Mouse (Mus musculus) heart, embryonic 10.5 days (tissue): ENCODE results near the gene Zbtb39. TPM values are rescaled to one million over a fixed set of nuclear protein-coding genes. Genes with fewer than 3 reads are reported as not detected.
A peak's percentile ranks its signal among the peaks of the same experiment; 100 is the strongest.

Source experiments
- DNase-seq: peaks from one replicate; pipeline ENCODE4 v3.0.0-alpha.2; 2017; ENCODE audit warnings: low spot score
- H3K27ac ChIP-seq: fragments of 300-500 bp; sonication (generic); 2 replicates; pipeline ENCODE4 v1.5.1; 2016; ENCODE audit warnings: mild to moderate bottlenecking
- H3K27me3 ChIP-seq: fragments of 300-500 bp; sonication (generic); 2 replicates; pipeline ENCODE4 v1.6.1; 2016; ENCODE audit warnings: mild to moderate bottlenecking; ENCODE audit not compliant: poor library complexity, insufficient read depth, severe bottlenecking
- H3K36me3 ChIP-seq: fragments of 300-500 bp; sonication (generic); 2 replicates; pipeline ENCODE4 v1.6.1; 2016; ENCODE audit warnings: mild to moderate bottlenecking, moderate library complexity
- H3K4me1 ChIP-seq: fragments of 300-500 bp; sonication (generic); 2 replicates; pipeline ENCODE4 v1.6.1; 2016; ENCODE audit warnings: mild to moderate bottlenecking
- H3K4me3 ChIP-seq: fragments of 300-500 bp; sonication (generic); 2 replicates; pipeline ENCODE4 v1.5.1; 2016; ENCODE audit warnings: mild to moderate bottlenecking, moderate library complexity
- H3K9me3 ChIP-seq: fragments of 300-500 bp; sonication (generic); 2 replicates; pipeline ENCODE4 v1.6.1; 2016; ENCODE audit warnings: mild to moderate bottlenecking, moderate library complexity
- WGBS: fragments of 180-500 bp; shearing (Covaris S2); methylation state at CpG from one replicate; pipeline ENCODE4 v1.1.7; 2016; 5-methylcytosine and 5-hydroxymethylcytosine counted together
- polyA plus RNA-seq: library from polyadenylated mRNA; unstranded; fragments of >200 nt; fragmentation: Nextera tagmentation; extraction: Ambion mirVana; gene quantifications from 2 replicates; pipeline ENCODE4 v1.2.1, GENCODE M21; 2016

Gene Zbtb39
- polyA plus RNA-seq: 2.4 and 4.9 TPM in 2 replicates

DNA sequence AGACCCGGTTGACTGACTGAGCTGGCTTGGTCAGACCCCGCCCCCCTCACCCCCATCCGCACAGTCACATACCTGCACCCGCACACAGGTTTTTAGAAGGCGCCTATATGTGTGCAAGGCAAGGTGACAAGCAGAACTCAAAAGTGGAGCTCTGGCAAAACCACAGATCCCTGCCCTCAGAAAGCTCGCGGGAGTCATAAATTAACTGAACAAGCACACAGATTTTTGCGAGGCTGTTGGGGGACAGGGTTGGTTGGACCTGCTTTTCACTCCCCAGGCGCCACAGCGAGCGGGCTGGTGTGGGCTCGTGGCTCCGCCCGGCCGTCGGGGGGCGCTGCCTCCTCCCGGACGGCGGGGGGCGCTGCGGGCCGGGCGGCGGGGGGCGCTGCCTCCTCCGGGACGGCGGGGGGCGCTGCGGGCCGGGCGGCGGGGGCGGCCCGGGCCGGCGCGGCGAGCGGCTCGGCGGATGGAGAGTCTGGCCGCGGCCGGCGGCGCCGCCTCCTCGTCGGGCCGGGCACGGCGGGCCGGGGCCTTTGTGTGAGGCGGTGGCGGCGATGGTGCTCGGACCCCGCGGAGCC is at the start of gene Zbtb39:
Gene Zbtb39, plus strand, starts transcription at position 456 of the 578 bp plus-strand sequence.
- H3K9me3 ChIP-seq: no peaks in the 10 kb centered on the region
- H3K27ac ChIP-seq: peak within 1 kb of the TSS; percentile 96
- DNase-seq: peak; percentile 89
- 3% methylated on average over 61 of the region's 61 CpGs for WGBS
- H3K27me3 ChIP-seq: no peaks in the 10 kb centered on the region
- H3K36me3 ChIP-seq: peaks cover 29% of the 10 kb centered on the region
- H3K4me3 ChIP-seq: peak within 1 kb of the TSS; percentile 99
- H3K4me1 ChIP-seq: peaks cover 25% of the 10 kb centered on the region

DNA sequence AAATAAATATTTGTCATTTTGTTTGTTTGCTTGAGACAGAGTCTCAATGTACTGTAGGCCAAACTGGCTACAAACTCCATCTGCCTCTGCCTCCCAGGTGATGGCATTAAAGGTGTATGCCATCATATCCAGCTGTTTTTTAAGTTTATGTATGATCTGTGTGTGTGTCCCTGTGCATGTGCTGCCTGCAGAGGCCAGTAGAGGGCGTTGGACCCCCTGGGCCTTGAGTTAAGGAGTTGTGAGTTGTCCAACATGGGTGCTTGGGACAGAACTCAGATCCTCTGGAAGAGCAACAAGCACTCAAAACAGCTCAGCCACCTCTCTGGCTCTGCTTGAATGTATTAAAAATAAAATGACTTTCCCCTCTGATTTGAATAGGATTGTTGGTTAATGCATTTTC is 48.3 kb upstream of the Zbtb39 start:
- H3K9me3 ChIP-seq: no peaks in the 10 kb centered on the region
- no peak overlapping the region for H3K4me3 ChIP-seq
- 28% methylated on average over 1 of the region's 1 CpGs for WGBS
- DNase-seq: no peak
- no peaks in the 10 kb centered on the region for H3K27me3 ChIP-seq
- no peaks in the 10 kb centered on the region for H3K4me1 ChIP-seq
- H3K27ac ChIP-seq: no peak overlapping the region
- H3K36me3 ChIP-seq: peaks cover 35% of the 10 kb centered on the region

DNA sequence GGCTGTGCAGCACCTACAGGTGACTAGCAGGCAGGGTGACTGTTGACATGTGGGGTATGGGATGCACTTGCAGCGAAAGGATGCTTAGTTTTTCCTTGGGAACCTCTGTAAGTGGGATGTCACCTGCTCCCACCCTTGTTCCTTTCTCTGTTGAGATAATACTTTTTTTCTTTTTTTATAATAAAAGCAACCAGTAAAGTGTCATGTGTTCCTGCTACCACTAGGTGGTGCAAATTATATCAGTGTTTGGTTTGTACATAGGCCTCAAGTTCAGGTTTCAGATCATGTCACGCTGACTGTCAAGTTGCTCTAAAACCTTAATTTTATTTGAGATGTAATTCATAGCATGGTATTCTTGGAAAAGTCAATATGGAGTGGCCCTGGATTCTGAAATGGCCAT is 44.7 kb upstream of the Zbtb39 start:
- 61% methylated on average over 2 of the region's 2 CpGs for WGBS
- H3K27me3 ChIP-seq: no peaks in the 10 kb centered on the region
- peaks cover 52% of the 10 kb centered on the region for H3K36me3 ChIP-seq
- H3K4me3 ChIP-seq: no peak overlapping the region
- H3K4me1 ChIP-seq: no peaks in the 10 kb centered on the region
- no peak for DNase-seq
- no peak overlapping the region for H3K27ac ChIP-seq
- no peaks in the 10 kb centered on the region for H3K9me3 ChIP-seq

DNA sequence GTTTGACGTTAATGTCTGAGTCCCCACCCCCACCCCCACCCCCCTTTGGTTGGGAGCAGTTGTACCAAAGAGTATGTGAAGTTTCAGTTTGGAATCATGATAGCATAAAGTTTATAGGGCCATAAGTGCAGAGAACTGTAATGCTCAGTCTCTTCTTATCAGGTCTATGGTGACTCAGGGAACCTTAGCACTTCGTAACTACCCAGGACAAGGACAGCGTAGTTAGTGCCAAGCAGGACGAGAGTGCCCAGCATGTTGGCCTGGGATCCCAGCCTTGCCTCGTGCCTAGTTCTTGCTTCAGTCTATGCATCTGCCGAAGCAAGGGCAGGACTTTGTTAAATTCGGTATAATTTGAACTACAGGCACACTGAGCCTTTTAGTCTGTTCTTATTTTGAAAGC is 43.6 kb upstream of the Zbtb39 start:
- no peaks in the 10 kb centered on the region for H3K4me1 ChIP-seq
- H3K27ac ChIP-seq: no peak overlapping the region
- peaks cover 47% of the 10 kb centered on the region for H3K36me3 ChIP-seq
- 90% methylated on average over 7 of the region's 7 CpGs for WGBS
- H3K9me3 ChIP-seq: no peaks in the 10 kb centered on the region
- H3K27me3 ChIP-seq: no peaks in the 10 kb centered on the region
- H3K4me3 ChIP-seq: no peak overlapping the region
- no peak for DNase-seq

DNA sequence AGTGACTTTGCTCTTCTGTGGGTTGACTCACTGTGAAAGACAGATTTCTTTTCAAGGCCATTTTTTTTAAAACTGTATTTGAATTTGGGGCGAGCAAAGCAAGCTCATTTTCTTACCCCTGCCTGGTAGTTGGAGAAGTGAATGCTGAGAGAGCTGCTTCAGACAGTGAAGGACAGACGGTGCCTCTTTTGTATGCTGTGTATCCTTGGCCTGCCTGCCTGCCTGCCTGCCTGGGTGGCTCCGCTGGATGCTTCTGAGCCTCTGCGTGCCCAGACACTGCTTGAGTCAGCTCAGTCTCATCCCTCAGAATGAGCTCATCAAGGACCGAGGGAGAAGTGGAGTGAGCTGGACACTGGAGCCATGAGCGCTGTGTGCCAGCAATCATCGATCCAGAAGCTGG is 40.4 kb upstream of the Zbtb39 start:
- Histone ChIP-seq H3K36me3 (peaks cover 31% of the 10 kb centered on the region; the same call in 1 of the 2 replicates), H3K4me1 (no peaks in the 10 kb centered on the region), H3K27me3 (no peaks in the 10 kb centered on the region), H3K4me3 (no peak overlapping the region), H3K27ac (no peak overlapping the region), H3K9me3 (no peaks in the 10 kb centered on the region)
- DNase-seq: no peak
- WGBS: 89% methylated on average over 7 of the region's 7 CpGs

DNA sequence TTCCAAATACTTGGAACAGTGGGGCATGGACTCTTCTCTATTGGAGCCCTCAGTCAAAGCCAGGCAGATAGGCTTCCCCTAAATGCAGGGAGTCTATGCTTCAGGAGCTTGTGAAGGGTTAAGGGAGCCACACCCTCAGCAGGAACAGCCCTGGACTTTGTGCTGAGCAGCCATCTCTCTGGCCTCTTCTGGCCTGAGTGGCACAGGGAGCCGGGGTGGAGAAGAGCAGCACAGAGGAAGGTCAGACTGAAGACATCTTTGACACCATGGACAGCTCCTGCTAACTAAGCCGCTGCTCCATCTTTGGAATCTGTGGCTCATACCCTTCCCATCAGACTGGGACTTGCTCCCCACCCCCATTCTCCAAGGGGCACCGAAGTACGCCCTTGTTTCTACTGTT is 36.0 kb upstream of the Zbtb39 start:
- Histone ChIP-seq H3K9me3 (no peaks in the 10 kb centered on the region), H3K27me3 (no peaks in the 10 kb centered on the region), H3K36me3 (peaks cover 9% of the 10 kb centered on the region; the same call in 1 of the 2 replicates), H3K27ac (no peak overlapping the region), H3K4me3 (no peak overlapping the region), H3K4me1 (peaks cover 17% of the 10 kb centered on the region; the same call in 1 of the 2 replicates)
- no peak for DNase-seq
- 28% methylated on average over 4 of the region's 4 CpGs for WGBS

DNA sequence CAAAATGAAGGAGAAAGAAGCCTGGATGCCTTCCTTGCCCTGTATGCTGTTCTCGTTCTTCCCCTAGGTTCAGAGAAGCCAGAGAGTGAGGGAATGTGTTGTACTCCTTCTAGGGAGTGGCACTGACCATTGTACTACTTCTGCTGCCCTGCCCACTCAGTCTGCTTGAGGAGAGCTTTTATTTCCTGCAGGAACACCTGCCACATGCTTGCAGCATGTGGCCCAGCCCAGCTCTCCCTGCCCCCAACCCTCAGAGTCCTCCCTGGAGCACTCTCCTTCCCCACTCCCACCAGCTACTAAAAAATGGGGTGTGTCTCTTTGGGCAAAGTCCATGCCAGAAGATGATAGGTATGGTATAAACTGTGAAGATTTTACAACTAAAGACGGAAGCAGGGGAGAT is 35.0 kb upstream of the Zbtb39 start:
- Histone ChIP-seq H3K27me3 (no peaks in the 10 kb centered on the region), H3K9me3 (no peaks in the 10 kb centered on the region), H3K4me1 (peaks cover 17% of the 10 kb centered on the region; the same call in 1 of the 2 replicates), H3K36me3 (peaks cover 5% of the 10 kb centered on the region; the same call in 1 of the 2 replicates), H3K4me3 (no peak overlapping the region), H3K27ac (no peak overlapping the region)
- whole genome bisulfite sequencing: 56% methylated on average over 2 of the region's 2 CpGs
- DNase-seq: no peak

DNA sequence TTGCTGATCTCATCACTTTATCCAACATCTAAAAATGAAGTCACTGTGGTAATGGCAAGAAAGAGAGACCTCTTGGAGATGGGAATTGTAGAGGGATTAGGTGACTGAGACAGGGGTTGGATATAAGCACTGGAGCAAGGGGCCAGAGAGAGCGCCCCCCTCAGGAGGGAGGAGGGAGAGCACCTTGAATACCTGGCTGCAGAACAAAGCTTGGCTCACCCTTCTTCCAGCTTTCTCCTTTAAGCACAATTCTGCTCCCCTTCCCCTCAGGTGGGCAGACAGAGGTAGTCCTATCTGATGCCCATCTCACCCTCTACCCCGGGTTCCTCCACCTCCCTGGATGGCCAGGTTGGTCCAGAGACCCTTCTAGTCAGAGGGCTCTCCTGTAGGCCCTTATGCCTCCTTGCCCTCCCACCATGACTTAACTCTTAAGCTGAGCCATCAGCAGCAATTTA is 34.5 kb upstream of the Zbtb39 start, which contains the start of gene Myo1a:
Gene Myo1a, plus strand, starts transcription at position 405 of the 455 bp plus-strand sequence.
- H3K36me3 ChIP-seq: 0 out of 2 replicates have a peak, but pooled peaks cover under 1% of the 10 kb centered on the region
- 61% methylated on average over 2 of the region's 2 CpGs for WGBS
- H3K4me1 ChIP-seq: peaks cover 17% of the 10 kb centered on the region; the same call in 1 of the 2 replicates
- H3K9me3 ChIP-seq: no peaks in the 10 kb centered on the region
- H3K27me3 ChIP-seq: no peaks in the 10 kb centered on the region
- no peak within 1 kb of the TSS for H3K4me3 ChIP-seq
- H3K27ac ChIP-seq: no peak within 1 kb of the TSS
- DNase-seq: no peak

DNA sequence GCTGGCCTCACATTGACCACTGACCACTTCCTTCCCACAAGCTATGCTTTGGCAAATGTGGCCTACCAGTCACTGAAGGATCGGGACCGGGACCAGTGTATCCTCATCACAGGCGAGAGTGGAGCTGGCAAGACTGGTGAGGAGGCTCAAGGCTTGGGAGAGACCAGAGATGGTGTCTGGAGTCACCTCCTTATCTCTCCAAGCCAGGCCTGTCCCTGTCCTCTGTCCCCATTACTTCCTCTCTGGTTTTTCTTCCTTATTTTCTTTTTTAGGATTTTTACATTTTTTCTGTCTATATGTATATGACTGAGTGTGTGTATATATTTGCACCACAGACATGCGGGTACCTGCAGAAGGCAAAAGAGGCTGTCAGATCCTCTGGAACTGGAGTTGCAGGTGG is 33.6 kb upstream of the Zbtb39 start:
- Histone ChIP-seq H3K4me3 (no peak overlapping the region), H3K27me3 (no peaks in the 10 kb centered on the region), H3K9me3 (no peaks in the 10 kb centered on the region), H3K4me1 (peaks cover 21% of the 10 kb centered on the region; the same call in 1 of the 2 replicates), H3K27ac (no peak overlapping the region), H3K36me3 (no peaks in the 10 kb centered on the region)
- no peak for DNase-seq
- 82% methylated on average over 4 of the region's 4 CpGs for WGBS

DNA sequence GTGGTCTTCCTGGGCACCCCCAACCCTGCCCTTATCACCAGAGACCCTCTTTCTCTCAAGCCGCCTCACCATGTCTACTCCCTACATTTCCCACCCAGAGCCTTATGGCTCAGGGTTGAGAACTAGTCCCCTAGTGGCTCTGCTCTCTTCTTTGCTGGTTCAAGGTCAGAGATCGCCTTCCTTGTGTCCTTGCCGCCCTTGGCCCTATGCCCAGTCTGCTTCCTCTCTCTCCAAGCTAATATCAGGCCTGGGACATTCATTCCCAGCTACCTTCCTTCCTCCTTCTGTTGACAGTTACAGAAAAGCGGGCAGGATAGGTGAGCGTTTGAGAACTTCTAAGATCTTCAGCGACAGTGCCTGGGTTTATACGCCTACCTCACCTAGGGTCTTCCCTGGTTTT is 31.6 kb upstream of the Zbtb39 start:
- no peaks in the 10 kb centered on the region for H3K9me3 ChIP-seq
- no peaks in the 10 kb centered on the region for H3K36me3 ChIP-seq
- DNase-seq: no peak
- no peaks in the 10 kb centered on the region for H3K27me3 ChIP-seq
- H3K4me3 ChIP-seq: no peak overlapping the region
- 61% methylated on average over 7 of the region's 7 CpGs for WGBS
- H3K4me1 ChIP-seq: peaks cover 24% of the 10 kb centered on the region; the same call in 1 of the 2 replicates
- no peak overlapping the region for H3K27ac ChIP-seq

DNA sequence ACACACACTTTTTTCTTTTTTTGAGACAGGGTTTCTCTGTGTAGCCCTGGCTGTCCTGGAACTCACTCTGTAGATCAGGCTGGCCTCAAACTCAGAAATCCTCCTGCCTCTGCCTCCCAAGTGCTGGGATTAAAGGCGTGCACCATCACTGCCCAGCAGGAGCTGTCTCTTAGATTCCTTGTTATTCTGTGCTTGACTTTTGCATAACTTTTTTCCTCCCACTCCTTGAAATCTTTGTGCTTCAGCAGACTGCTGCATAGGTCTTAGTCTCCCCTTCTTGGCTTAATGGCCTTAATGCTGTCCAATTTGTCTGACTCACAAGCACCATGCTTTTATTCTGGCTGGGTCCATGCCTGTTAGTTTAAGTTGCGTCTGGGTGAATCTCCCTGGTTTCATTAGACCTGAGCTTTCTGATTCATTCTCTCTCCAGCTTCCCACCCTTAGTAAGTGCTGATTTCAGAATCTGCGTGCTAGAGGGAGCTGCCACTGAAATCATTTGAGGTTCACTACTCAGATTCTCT is 30.4 kb upstream of the Zbtb39 start:
- WGBS: 74% methylated on average over 3 of the region's 3 CpGs
- no peaks in the 10 kb centered on the region for H3K27me3 ChIP-seq
- H3K36me3 ChIP-seq: no peaks in the 10 kb centered on the region
- peaks cover 27% of the 10 kb centered on the region; the same call in 1 of the 2 replicates for H3K4me1 ChIP-seq
- H3K27ac ChIP-seq: no peak overlapping the region
- H3K9me3 ChIP-seq: no peaks in the 10 kb centered on the region
- no peak for DNase-seq
- H3K4me3 ChIP-seq: no peak overlapping the region

DNA sequence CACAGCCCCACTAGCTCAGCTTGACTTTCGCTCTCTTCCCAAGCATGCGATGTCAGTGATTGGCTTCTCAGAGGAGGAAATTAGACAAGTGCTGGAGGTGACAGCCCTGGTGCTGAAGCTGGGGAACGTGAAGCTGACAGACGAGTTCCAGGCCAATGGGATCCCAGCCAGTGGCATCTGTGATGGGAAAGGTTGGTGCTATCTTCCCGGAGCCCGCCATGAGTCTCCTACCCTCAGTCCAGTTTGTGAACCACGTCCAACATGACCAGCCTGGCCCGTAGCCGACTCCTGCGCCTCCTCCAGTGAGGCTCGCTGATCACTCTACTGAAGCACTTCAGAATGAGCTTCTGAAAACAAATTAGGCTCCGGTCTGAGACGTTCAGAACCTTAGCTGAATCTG is 29.0 kb upstream of the Zbtb39 start:
- no peak for DNase-seq
- no peaks in the 10 kb centered on the region for H3K9me3 ChIP-seq
- no peak overlapping the region for H3K27ac ChIP-seq
- H3K27me3 ChIP-seq: peaks cover 10% of the 10 kb centered on the region; the same call in 1 of the 2 replicates
- no peak overlapping the region for H3K4me3 ChIP-seq
- no peaks in the 10 kb centered on the region for H3K36me3 ChIP-seq
- H3K4me1 ChIP-seq: peaks cover 27% of the 10 kb centered on the region; the same call in 1 of the 2 replicates
- 65% methylated on average over 13 of the region's 13 CpGs for WGBS

DNA sequence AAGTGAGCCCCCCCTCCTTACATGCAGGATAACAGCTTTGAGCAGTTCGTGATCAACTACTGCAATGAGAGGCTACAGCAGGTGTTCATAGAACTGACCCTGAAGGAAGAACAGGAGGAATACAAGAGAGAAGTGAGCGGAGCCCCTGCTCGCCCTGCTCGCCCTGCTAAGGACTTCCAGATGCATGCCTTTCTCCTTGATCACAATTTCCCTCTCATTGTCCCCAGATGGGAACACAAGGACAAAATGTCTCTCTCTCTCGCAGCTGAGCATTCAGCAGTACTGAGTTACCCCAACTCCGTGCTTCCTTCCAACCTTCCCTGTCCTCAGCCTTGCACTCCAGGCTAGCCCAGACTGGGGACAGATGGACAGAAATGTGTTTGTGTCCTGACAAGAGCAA is 26.6 kb upstream of the Zbtb39 start:
- Histone ChIP-seq H3K4me3 (no peak overlapping the region), H3K4me1 (peaks cover 20% of the 10 kb centered on the region), H3K36me3 (no peaks in the 10 kb centered on the region), H3K27ac (no peak overlapping the region), H3K9me3 (no peaks in the 10 kb centered on the region), H3K27me3 (peaks cover 18% of the 10 kb centered on the region)
- WGBS: 54% methylated on average over 6 of the region's 6 CpGs
- DNase-seq: no peak
